Mouse (Mus musculus) MEL (cell line): ENCODE measurements at regions not wholly inside any gene's neighbourhood (a gene's known extent, or its start where the extent isn't known, plus 50 kb on each side); places are given as distances from the start of the nearest gene placed in this dataset.

Experiments used
- CTCF ChIP-seq, 3 experiments: IDR thresholded peaks in 2 of 3; conservative IDR thresholded peaks in 1 of 3; 2 replicates each; pipeline ENCODE4 v1.5.1; 2011 to 2012; ENCODE audit warnings: low read length in 3 of 3, low read depth in 2 of 3, mild to moderate bottlenecking in 2 of 3, improper control_type of control experiment in 1 of 3, inconsistent platforms in 1 of 3, mixed read lengths in 1 of 3, moderate library complexity in 1 of 3; ENCODE audit not compliant: control insufficient read depth in 1 of 3, insufficient read depth in 1 of 3, poor library complexity in 1 of 3, severe bottlenecking in 1 of 3
- HCFC1 ChIP-seq: IDR thresholded peaks from 2 replicates; pipeline ENCODE4 v1.6.1; 2012; ENCODE audit warnings: low read depth, mild to moderate bottlenecking, inconsistent platforms, low read length, improper control_type of control experiment, moderate library complexity
- MEF2A ChIP-seq: IDR thresholded peaks from 2 replicates; pipeline ENCODE4 v1.6.1; 2014; ENCODE audit warnings: low read depth, mild to moderate bottlenecking, inconsistent platforms, low read length, improper control_type of control experiment; ENCODE audit not compliant: poor library complexity, insufficient replicate concordance, severe bottlenecking; ENCODE audit errors: extremely low read depth
- NELFE ChIP-seq: IDR thresholded peaks from 2 replicates; pipeline ENCODE4 v1.6.1; 2011; ENCODE audit warnings: low read depth, low read length, improper control_type of control experiment
- POLR2AphosphoS5 ChIP-seq: IDR thresholded peaks from 2 replicates; pipeline ENCODE4 v1.6.1; 2012; ENCODE audit warnings: low read depth, borderline replicate concordance, mild to moderate bottlenecking, inconsistent platforms, low read length, moderate library complexity, mixed read lengths

GRCm38 (mm10) chr12:73836132-73836531 lies 65.0 kb upstream of the Hif1a start:
- TF ChIP-seq NELFE (no peak), HCFC1 (no peak), POLR2AphosphoS5 (no peak), MEF2A (no peak), CTCF (IDR thresholded peaks at IDR 0.05 in 2 of 3, conservative IDR thresholded peaks at IDR 0.05 in 1 of 3; ENCODE audit: control insufficient read depth in 1 of 3, insufficient read depth in 1 of 3, low read depth in 2 of 3, low read length in 3 of 3, poor library complexity in 1 of 3, severe bottlenecking in 1 of 3) (no peak)
